Mouse (Mus musculus) layer of hippocampus, adult 9-10 months (tissue): ENCODE measurements at regions not wholly inside any gene's neighbourhood (a gene's known extent, or its start where the extent isn't known, plus 50 kb on each side); places are given as distances from the start of the nearest gene placed in this dataset.

ENCODE experiments used
- DNase-seq: peaks from one replicate; pipeline ENCODE4 v3.0.0; 2022; ENCODE audit warnings: low spot score

DNA sequence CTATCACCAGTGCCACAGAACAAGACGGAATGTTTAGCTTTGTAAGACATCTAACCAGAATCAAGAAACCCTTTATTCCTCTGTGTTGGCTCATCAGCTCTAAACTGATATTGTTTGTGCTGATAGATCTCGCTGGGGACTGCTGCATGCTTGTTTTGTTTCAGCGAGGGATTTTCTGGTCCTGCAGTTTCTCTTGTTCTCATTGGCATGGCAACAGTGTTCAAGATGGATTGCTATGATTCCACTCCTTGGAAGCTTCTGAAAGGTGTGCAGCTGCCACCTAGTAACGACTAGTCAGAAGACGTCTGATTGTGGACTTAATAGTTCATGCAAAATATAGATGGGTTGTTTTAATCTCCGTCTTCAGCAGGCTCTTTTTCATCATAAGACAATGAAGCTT, 591.2 kb downstream of the Sorcs1 start:
- DNase-seq: no peak

- no peak for DNase-seq
Observed at GRCm38 (mm10) chr19:50077427-50078040, 600.9 kb downstream of the Sorcs1 start.

GRCm38 (mm10) chr19:50060448-50060847, 618.0 kb downstream of the Sorcs1 start:
- no peak for DNase-seq

GRCm38 (mm10) chr19:50052910-50053309, 625.5 kb downstream of the Sorcs1 start:
- DNase-seq: no peak

DNA sequence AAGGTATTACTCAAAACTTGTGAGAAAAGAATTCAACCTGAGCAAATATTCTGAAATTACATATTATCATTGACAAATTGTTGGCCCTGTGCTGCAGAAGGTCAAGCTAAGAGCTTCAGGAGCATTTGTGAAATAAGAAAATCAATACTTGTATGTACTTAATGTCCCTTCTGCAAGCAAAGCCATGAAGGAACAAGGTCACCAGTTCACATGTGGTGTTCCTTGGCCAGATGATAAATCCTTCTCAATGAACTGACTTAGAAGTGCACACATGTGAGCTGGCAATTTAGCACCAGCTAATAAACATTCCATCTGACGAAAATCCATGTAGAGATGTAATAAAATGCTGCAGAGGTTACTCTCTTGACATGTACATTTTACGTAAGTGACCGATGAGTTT, 632.7 kb downstream of the Sorcs1 start:
- DNase-seq: no peak

- peak; percentile 17 for DNase-seq
Observed at GRCm38 (mm10) chr19:50013659-50014058, 664.8 kb downstream of the Sorcs1 start.

- no peak for DNase-seq
Observed at GRCm38 (mm10) chr19:50005248-50005647, 673.2 kb downstream of the Sorcs1 start.

GRCm38 (mm10) chr19:49985826-49986225, 692.6 kb downstream of the Sorcs1 start:
- DNase-seq: no peak

DNA sequence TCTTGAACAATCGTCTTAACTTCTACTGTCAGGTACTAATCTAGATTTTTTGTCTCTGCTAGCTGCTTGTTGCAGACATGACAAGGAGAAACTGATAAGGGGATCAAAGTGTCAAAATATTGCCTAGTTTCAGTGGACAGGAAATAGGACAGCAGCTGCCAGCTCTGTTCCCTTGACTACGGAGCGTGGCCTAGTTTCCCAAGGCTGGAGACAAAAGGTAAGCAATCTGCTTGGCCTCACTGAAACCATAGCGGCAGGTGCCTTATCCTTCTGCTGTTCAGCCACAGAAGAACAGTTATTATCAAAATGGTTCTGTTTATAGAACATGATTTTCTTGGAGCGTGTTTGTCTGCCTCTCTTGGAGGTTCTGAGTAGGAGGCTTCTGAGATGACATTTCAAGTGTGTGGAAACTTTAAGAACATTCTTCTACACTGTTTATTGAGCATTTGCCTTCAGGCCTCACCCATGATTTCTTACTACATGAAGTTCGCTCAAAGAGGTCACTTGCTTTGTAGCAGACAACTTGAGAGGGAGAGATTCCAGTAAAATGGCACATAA, 712.1 kb downstream of the Sorcs1 start:
- DNase-seq: no peak

DNA sequence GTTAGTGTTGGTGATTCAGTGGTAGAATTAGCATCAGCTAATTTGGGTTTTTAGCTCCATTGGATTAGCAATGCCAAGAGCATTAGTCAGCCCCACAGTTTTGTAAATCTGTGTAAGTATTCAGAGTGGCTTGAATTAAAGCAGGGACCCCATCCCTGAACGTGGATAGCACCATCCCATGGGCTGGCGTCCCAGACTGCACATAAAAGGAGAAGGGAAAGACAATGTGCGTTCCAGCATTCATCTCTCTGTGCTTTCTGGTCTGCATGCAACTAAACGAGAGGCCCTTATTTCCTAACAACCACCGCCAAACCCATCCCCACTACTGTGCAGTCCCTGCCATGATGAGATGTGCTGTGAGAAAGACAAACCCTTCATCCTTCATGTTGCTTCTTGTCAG, 713.8 kb downstream of the Sorcs1 start:
- DNase-seq: no peak

- DNase-seq: no peak
Observed at GRCm38 (mm10) chr19:49958517-49958916, 719.9 kb downstream of the Sorcs1 start.

GRCm38 (mm10) chr19:49931202-49931601, 747.2 kb downstream of the Sorcs1 start:
- no peak for DNase-seq

- no peak for DNase-seq
Observed at GRCm38 (mm10) chr19:49911738-49912137, 766.7 kb downstream of the Sorcs1 start.

- no peak for DNase-seq
Observed at GRCm38 (mm10) chr19:49880241-49880640, 798.2 kb downstream of the Sorcs1 start.

DNA sequence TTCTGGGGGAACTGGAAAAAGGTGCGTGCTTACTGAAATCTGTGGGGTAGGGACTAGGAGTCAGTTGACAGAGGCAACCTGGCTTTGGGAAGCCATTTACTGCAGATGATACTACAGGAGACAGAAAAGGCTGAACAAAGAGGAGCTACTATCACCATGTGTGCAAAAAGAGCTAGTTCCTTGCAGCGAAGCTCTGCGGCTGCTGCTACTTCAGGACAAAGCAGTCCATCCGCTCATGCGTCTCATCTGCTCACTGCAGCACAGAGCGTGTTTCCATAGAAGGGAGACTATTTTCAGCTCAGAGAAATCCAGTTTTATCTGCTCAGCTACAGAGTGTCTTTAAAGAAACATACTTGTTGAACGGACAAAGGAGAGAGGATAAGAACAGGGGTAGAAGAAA, 817.7 kb downstream of the Sorcs1 start:
- no peak for DNase-seq

DNA sequence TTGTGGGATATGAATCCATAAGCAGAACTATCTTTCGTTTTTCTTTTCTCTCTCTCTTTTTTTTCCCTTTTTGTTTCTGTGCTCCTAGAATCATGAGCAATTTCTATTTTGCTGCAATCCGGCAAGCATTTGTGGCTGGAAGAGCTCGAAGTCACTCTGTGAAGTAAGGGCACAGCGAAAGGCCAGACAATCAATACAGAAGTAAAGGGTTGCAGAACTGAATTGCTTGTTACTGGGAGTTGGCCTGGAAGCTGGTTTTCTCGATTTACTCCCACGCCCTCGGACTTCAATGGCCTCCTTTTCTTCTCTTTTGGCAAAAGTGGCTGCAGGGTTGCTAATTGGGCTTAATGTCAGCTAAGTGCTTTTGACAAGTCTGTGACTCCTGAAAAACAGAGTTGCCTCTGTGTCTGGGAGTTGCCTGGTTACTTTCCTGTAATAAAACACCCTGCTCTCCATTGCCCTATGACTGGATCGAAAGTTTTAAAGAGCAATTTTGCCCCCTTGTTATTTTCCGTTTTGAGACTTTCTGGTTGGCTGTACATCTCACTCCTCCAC, 822.9 kb downstream of the Sorcs1 start:
- DNase-seq: no peak

GRCm38 (mm10) chr19:49841984-49842383, 836.5 kb downstream of the Sorcs1 start:
- DNase-seq: no peak

DNA sequence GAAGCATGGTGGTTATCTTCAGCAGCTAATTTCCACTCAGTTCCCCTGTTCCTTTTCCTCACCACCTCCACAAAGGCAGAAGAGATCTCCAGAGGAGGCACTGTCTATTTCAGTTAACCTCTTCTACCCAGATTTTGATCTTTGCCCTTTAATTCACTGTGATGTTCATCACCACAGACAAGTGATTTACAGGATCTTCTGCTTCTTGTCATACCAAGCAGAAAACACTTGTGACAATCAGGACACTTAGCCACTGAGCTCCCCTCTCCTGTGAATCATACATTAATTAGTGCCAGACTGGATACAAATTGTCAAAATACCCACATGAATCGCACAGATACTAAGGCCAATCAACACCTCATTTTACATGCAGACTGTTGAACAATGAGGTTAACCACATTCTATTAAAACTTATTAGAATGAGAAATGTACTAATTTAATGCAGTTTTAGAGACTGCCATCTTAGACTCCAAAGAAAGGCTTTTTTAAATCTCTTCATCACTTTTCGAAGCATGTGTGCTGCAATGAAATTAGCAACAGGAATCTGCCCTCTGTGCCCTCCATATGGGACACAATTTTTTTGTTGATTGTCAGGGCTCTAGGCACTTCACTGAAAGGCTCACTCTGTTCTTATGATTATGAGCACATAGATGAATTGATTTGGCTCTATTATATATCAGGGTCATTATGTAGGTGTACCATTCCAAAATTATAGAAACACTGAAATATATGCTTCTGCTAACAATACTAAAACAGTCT, 839.1 kb downstream of the Sorcs1 start:
- no peak for DNase-seq

GRCm38 (mm10) chr19:49830918-49831317, 847.5 kb downstream of the Sorcs1 start:
- DNase-seq: no peak

- no peak for DNase-seq
Observed at GRCm38 (mm10) chr19:49805636-49806397, 872.6 kb downstream of the Sorcs1 start.
